Mouse (Mus musculus) right cerebral cortex, adult 18-20 months (tissue): ENCODE measurements around the gene Ccdc124.
"Not testable (repeated sequence)": the region's sequence is repeated elsewhere in the genome, so short reads cannot be mapped to it uniquely, and the experiment has no call there.

Experiments
- DNase-seq: peaks from one replicate; pipeline ENCODE4 v3.0.0; 2022; ENCODE audit warnings: mixed read lengths

The Ccdc124 gene

GRCm38 (mm10) chr8:70843214-70843773, 30.4 kb downstream of the Ccdc124 start:
- DNase-seq, result no peak

GRCm38 (mm10) chr8:70842484-70842883, 31.3 kb downstream of the Ccdc124 start:
- DNase-seq, result no peak

GRCm38 (mm10) chr8:70841147-70842072, 32.3 kb downstream of the Ccdc124 start:
- DNase-seq, result peak; percentile 87

GRCm38 (mm10) chr8:70840590-70840989, 33.1 kb downstream of the Ccdc124 start:
- DNase-seq, result no peak

GRCm38 (mm10) chr8:70839408-70840351, 34.1 kb downstream of the Ccdc124 start, which contains the start of gene Arrdc2:
Gene Arrdc2 (minus strand): TSS chr8:70839720.
- peak; percentile 99 for DNase-seq

- DNase-seq, result no peak
Observed at GRCm38 (mm10) chr8:70838654-70839407, 34.9 kb downstream of the Ccdc124 start.

GRCm38 (mm10) chr8:70836666-70837065, 37.1 kb downstream of the Ccdc124 start:
- DNase-seq, result no peak

GRCm38 (mm10) chr8:70834071-70834470, 39.7 kb downstream of the Ccdc124 start:
- DNase-seq, result no peak

GRCm38 (mm10) chr8:70833520-70833919, 40.2 kb downstream of the Ccdc124 start:
- peak; percentile 74 for DNase-seq

GRCm38 (mm10) chr8:70833018-70833482, 40.7 kb downstream of the Ccdc124 start:
- no peak for DNase-seq

GRCm38 (mm10) chr8:70832371-70832770, 41.4 kb downstream of the Ccdc124 start:
- no peak for DNase-seq

- no peak for DNase-seq
Observed at GRCm38 (mm10) chr8:70831517-70831916, 42.2 kb downstream of the Ccdc124 start.

- DNase-seq, result no peak
Observed at GRCm38 (mm10) chr8:70827796-70828195, 45.9 kb downstream of the Ccdc124 start.

- DNase-seq, result no peak
Observed at GRCm38 (mm10) chr8:70827010-70827409, 46.7 kb downstream of the Ccdc124 start.

GRCm38 (mm10) chr8:70825816-70826215, 47.9 kb downstream of the Ccdc124 start:
- no peak for DNase-seq

GRCm38 (mm10) chr8:70823802-70824201, 49.9 kb downstream of the Ccdc124 start:
- no peak for DNase-seq

GRCm38 (mm10) chr8:70822594-70822993, 51.1 kb downstream of the Ccdc124 start:
- not testable (repeated sequence) for DNase-seq

- no peak for DNase-seq
Observed at GRCm38 (mm10) chr8:70821992-70822391, 51.7 kb downstream of the Ccdc124 start.

- DNase-seq, result no peak
Observed at GRCm38 (mm10) chr8:70821399-70821962, 52.3 kb downstream of the Ccdc124 start.

GRCm38 (mm10) chr8:70820101-70820935, 53.4 kb downstream of the Ccdc124 start:
- DNase-seq, result peak; percentile 73
